Comparison of ENCODE assay signal across 13 mouse cellular contexts in genomic region chr9:79605722-79606121, GRCm38 (mm10).
A peak's percentile ranks its signal among the peaks of the same experiment; 100 is the strongest.
DNase-seq lines count a peak whose midpoint lies in the region; ATAC-seq and TF ChIP-seq lines count a peak whose summit lies in the region.
"Had no signal": no experiment of that assay in that cellular context is flagged by ENCODE, and none has a peak within 500 bp of the region (broad histone marks: within the 10 kb centered on the region; RNA-seq: fewer than 3 reads in every experiment).

No protein-coding gene starts in this region.

- no peak for TF ChIP-seq CTCF in layer of hippocampus, adult 2 months (conservative IDR thresholded peaks at IDR 0.05)

- peak; percentile 55 for DNase-seq in embryo, embryonic 10 days (ENCODE audit: low spot score)
- DNase-seq in embryo, embryonic 9.5 days (ENCODE audit: extremely low spot score) = no peak
- DNase-seq in neural tube, embryonic 11.5 days (ENCODE audit: low spot score) = peak; percentile 29
- DNase-seq in neural tube, embryonic 10.5 days (ENCODE audit: extremely low spot score, low spot score) = no peak
- DNase-seq in lung, postnatal 36 days = peak; percentile 10
- no peak for DNase-seq in layer of hippocampus, adult 2 months (ENCODE audit: low spot score in 2 of 2)
- no peak for DNase-seq in spleen, postnatal 4 days (ENCODE audit: low spot score in 2 of 2)
- no peak for DNase-seq in adrenal gland, postnatal 25 days
- DNase-seq: cerebellum, adult 9-10 months; kidney, postnatal 14 days; liver had no signal

- no peak overlapping the region for H3K9ac ChIP-seq in neural tube, embryonic 11.5 days (ENCODE audit: low read length)

- no peak overlapping the region for H3K4me3 ChIP-seq in neural tube, embryonic 11.5 days (ENCODE audit: low read depth, low read length)
- no peak overlapping the region for H3K4me3 ChIP-seq in layer of hippocampus, adult 2 months
- H3K4me3 ChIP-seq: megakaryocyte, embryonic 14.5 days had no signal

- H3K36me3 ChIP-seq in neural tube, embryonic 11.5 days (ENCODE audit: control insufficient read depth, insufficient read depth, low read length) = no peaks in the 10 kb centered on the region

- H3K4me2 ChIP-seq in neural tube, embryonic 11.5 days (ENCODE audit: low read depth) = no peak overlapping the region

- 43% methylated on average over 5 of the region's 5 CpGs for WGBS in neural tube, embryonic 11.5 days

- peak; percentile 80 for ATAC-seq in neural tube, embryonic 11.5 days (ENCODE audit: insufficient read depth, low FRiP score, low TSS enrichment)
- ATAC-seq: inflammation-experienced regulatory T-cells, adult 6 months had no signal

- H3K27ac ChIP-seq in neural tube, embryonic 11.5 days (ENCODE audit: low read depth, low read length) = no peak overlapping the region
- no peak overlapping the region for H3K27ac ChIP-seq in layer of hippocampus, adult 2 months

- no peaks in the 10 kb centered on the region for H3K27me3 ChIP-seq in neural tube, embryonic 11.5 days (ENCODE audit: control insufficient read depth, insufficient read depth, low read length)
- H3K27me3 ChIP-seq: megakaryocyte, embryonic 14.5 days had no signal

- H3K9me3 ChIP-seq in neural tube, embryonic 11.5 days (ENCODE audit: control insufficient read depth, low read length) = no peaks in the 10 kb centered on the region
- H3K9me3 ChIP-seq: megakaryocyte, embryonic 14.5 days had no signal

- H3K4me1 ChIP-seq in neural tube, embryonic 11.5 days (ENCODE audit: control insufficient read depth, insufficient read depth, low read length) = no peaks in the 10 kb centered on the region

Comparison
In these comparisons a context has a peak if more than half of its experiments do, and no peak if none do; other contexts are left out.
1. DNase-seq: peak in embryo, embryonic 10 days (single experiment), neural tube, embryonic 11.5 days (single experiment) and lung, postnatal 36 days (single experiment); none in embryo, embryonic 9.5 days (single experiment), neural tube, embryonic 10.5 days (single experiment), layer of hippocampus, adult 2 months (0 of 2), spleen, postnatal 4 days (0 of 2) and adrenal gland, postnatal 25 days (single experiment).